In the genomic region with DNA sequence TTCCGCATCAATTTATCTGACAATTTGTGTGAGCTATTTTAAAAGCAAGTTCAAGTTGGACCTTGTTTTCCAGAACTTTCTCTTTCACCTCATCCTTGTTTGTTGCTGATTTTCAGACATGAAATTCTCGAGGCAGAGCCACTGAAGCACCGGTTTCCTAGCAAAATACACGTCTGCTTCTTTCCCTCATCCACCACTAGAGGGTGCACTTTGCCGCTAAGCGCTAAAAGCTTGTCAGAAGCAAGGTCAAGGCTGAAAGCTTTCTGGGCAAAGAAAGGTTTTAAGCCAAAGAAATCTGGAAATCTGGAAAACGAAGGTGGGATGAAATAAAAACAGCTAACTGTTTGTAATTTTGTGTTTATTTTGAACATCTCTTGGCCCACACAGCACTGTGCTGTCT, we compare ENCODE assay signal across 8 mouse cellular contexts. TPM values are rescaled to one million over a fixed set of nuclear protein-coding genes. Genes with fewer than 3 reads are reported as not detected.
DNase-seq lines count a peak whose midpoint lies in the region; ATAC-seq and TF ChIP-seq lines count a peak whose summit lies in the region.
"Had no signal": no experiment of that assay in that cellular context is flagged by ENCODE, and none has a peak within 500 bp of the region (broad histone marks: within the 10 kb centered on the region; RNA-seq: fewer than 3 reads in every experiment).

No protein-coding gene starts in this region.

- H3K9ac ChIP-seq in MEL (ENCODE audit: control insufficient read depth, low read depth, low read length, poor library complexity, severe bottlenecking): no peak overlapping the region

- no peak overlapping the region for H3K4me3 ChIP-seq in MEL (ENCODE audit: control insufficient read depth in 1 of 2, insufficient read depth in 1 of 2, low read depth in 2 of 2, low read length in 2 of 2)
- no peak overlapping the region for H3K4me3 ChIP-seq in gastrocnemius, adult 2 months
- no peak overlapping the region for H3K4me3 ChIP-seq in layer of hippocampus, adult 2 months
- H3K4me3 ChIP-seq: megakaryocyte, embryonic 14.5 days had no signal

- no peaks in the 10 kb centered on the region for H3K9me3 ChIP-seq in MEL (replicated peaks; ENCODE audit: insufficient read depth, low read length)

- peak; percentile 85 for DNase-seq in MEL (ENCODE audit: low read depth, low spot score)
- DNase-seq in cerebellum, adult 18-20 months: peak; percentile 80 to 82
- peak; percentile 75 for DNase-seq in gastrocnemius, adult 2 months
- DNase-seq in layer of hippocampus, adult 2 months (ENCODE audit: low spot score in 2 of 2): peak; percentile 86 to 89
- peak; percentile 76 for DNase-seq in lung, postnatal 25 days (ENCODE audit: low spot score)
- peak; percentile 37 to 79 for DNase-seq in spleen, postnatal 10 days (ENCODE audit: low spot score in 2 of 2)

- no peaks in the 10 kb centered on the region for H3K79me2 ChIP-seq in MEL (ENCODE audit: control insufficient read depth, insufficient read depth, low read length, poor library complexity)

- intact Hi-C loops in gastrocnemius, adult 2 months (cut with DNase I): loop anchor here (1.0 kb wide), 1 partner anchor 117 kb away; no protein-coding TSS in a partner anchor

- peak; percentile 92 for TF ChIP-seq RAD21 in MEL (IDR thresholded peaks at IDR 0.05; ENCODE audit: low read depth, low read length)

- TF ChIP-seq CTCF in MEL (IDR thresholded peaks at IDR 0.05 in 2 of 3, conservative IDR thresholded peaks at IDR 0.05 in 1 of 3; ENCODE audit: control insufficient read depth in 1 of 3, insufficient read depth in 1 of 3, low read depth in 2 of 3, low read length in 3 of 3, poor library complexity in 1 of 3, severe bottlenecking in 1 of 3): peak; percentile 82 to 96 (median 94)
- TF ChIP-seq CTCF in gastrocnemius, adult 2 months (IDR thresholded peaks at IDR 0.05): no peak; the same call in 1 of the 2 replicates
- TF ChIP-seq CTCF in layer of hippocampus, adult 2 months (conservative IDR thresholded peaks at IDR 0.05): peak; percentile 98

- H3K27ac ChIP-seq in MEL (ENCODE audit: control insufficient read depth, low read depth, low read length): no peak overlapping the region
- no peak overlapping the region for H3K27ac ChIP-seq in gastrocnemius, adult 2 months
- no peak overlapping the region for H3K27ac ChIP-seq in layer of hippocampus, adult 2 months

- no peak for TF ChIP-seq EP300 in MEL (IDR thresholded peaks at IDR 0.05; ENCODE audit: low read depth in 1 of 2, low read length in 2 of 2)

- no peak for TF ChIP-seq POLR2A in MEL (IDR thresholded peaks at IDR 0.05; ENCODE audit: control insufficient read depth in 1 of 2, insufficient read depth in 1 of 2, low read depth in 1 of 2, low read length in 2 of 2, poor library complexity in 1 of 2)

- H3K36me3 ChIP-seq in MEL (ENCODE audit: control insufficient read depth in 1 of 2, insufficient read depth in 2 of 2, low read length in 2 of 2): no peaks in the 10 kb centered on the region

- peaks cover 1 to 3% of the 10 kb centered on the region in 2 experiments; a peak in 3 of 4 replicates for H3K27me3 ChIP-seq in MEL (ENCODE audit: control insufficient read depth in 1 of 2, insufficient read depth in 2 of 2, low read length in 2 of 2)

- H3K4me1 ChIP-seq in MEL (ENCODE audit: control insufficient read depth in 1 of 2, insufficient read depth in 2 of 2, low read length in 2 of 2): no peaks in the 10 kb centered on the region

- ATAC-seq in CD4-positive, CD25-positive, alpha-beta regulatory T cell, adult 4 months: peak; percentile 64

TF ChIP-seq in MEL, 35 proteins besides CTCF, POLR2A, EP300 and RAD21:
- TF ChIP-seq NELFE (IDR thresholded peaks at IDR 0.05; ENCODE audit: low read depth, low read length): no peak
- peak; percentile 89 for TF ChIP-seq SMC3 (IDR thresholded peaks at IDR 0.05; ENCODE audit: low read depth, low read length)
- peak; percentile 83 for TF ChIP-seq ZC3H11A (IDR thresholded peaks at IDR 0.05; ENCODE audit: low read depth, low read length)

RNA-seq across cellular contexts. Expression of a gene that starts 27.0 kb away (rescaled TPM):
- polyA plus RNA-seq in CD4-positive, CD25-positive, alpha-beta regulatory T cell, adult 4 months (2017; shearing (Covaris generic)): 1 to 10 TPM; 5.6 to 6.3 TPM
- 14.4 and 16.9 TPM in 2 replicates for total RNA-seq in MEL (2012; rRNA removed)
- 10 to 100 TPM in 1 of 2 experiments, not detected in 1; 23.1 TPM for polyA plus RNA-seq in MEL (2012; ENCODE audit: insufficient read depth in 1 of 2, insufficient read length in 2 of 2, low read depth in 1 of 2, low replicate concordance in 2 of 2, missing spikeins in 1 of 2)
- 10 to 100 TPM in 1 of 2 experiments, 1 to 10 TPM in 1; 4.3 to 11.4 TPM for total RNA-seq in gastrocnemius, adult 2 months (2021)
- 1 to 10 TPM; 1.5 to 1.6 TPM for total RNA-seq in layer of hippocampus, adult 2 months (2021)

RNA-seq across cellular contexts. Expression of a gene that starts 33.6 kb away (rescaled TPM):
- 1 to 10 TPM; 7.7 to 7.9 TPM for polyA plus RNA-seq in CD4-positive, CD25-positive, alpha-beta regulatory T cell, adult 4 months (2017; shearing (Covaris generic))
- total RNA-seq in MEL (2012; rRNA removed): 4.5 and 4.7 TPM in 2 replicates
- 1 to 10 TPM in 1 of 2 experiments, not detected in 1; 7.8 TPM for polyA plus RNA-seq in MEL (2012; ENCODE audit: insufficient read depth in 1 of 2, insufficient read length in 2 of 2, low read depth in 1 of 2, low replicate concordance in 2 of 2, missing spikeins in 1 of 2)
- total RNA-seq in gastrocnemius, adult 2 months (2021): 100 to 1,000 TPM; 172 to 212 TPM
- total RNA-seq in layer of hippocampus, adult 2 months (2021): 10 to 100 TPM; 76.6 to 77.5 TPM

Comparison
In these comparisons a context has a peak if more than half of its experiments do, and no peak if none do; other contexts are left out.
1. RNA of a gene that starts 33.6 kb away (total RNA-seq): 172 to 212 TPM in gastrocnemius, adult 2 months and 76.6 to 77.5 TPM in layer of hippocampus, adult 2 months; 4.5 to 4.7 TPM in MEL; every median in the first group is over 10 times any median in the second.
2. Peak in every context shown above with its lines, with median percentiles within 50 percentile points of each other: DNase-seq.